ENCODE assay signal across 23 mouse cellular contexts in the genomic region with DNA sequence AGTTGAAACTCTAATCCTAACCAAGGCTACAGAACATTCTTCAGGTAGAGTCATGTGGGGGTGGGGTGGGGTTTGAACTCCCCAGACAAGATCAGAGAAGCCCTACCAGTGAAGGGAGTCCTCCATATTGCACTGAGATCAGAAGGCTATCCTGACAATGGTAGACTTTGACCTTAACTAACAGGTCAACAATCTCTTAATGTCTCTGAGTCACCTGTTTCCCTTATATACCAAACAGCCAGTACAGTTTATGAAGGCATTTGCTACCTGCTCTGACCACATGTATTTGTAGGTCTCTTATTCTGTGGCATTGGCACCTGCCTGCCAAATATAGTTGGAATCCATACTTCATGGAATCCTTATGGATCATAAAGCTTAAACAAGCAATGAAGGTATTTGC.
DNase-seq lines count a peak whose midpoint lies in the region; ATAC-seq lines count a peak whose summit lies in the region.
"Had no signal": no experiment of that assay in that cellular context is flagged by ENCODE, and none has a peak within 500 bp of the region (broad histone marks: within the 10 kb centered on the region; RNA-seq: fewer than 3 reads in every experiment).

No protein-coding gene starts in this region.

- H3K27me3 ChIP-seq in intestine, embryonic 14.5 days (replicated peaks; ENCODE audit: control insufficient read depth, insufficient read depth, low read length), result no peaks in the 10 kb centered on the region
- no peaks in the 10 kb centered on the region for H3K27me3 ChIP-seq in intestine, embryonic 16.5 days (replicated peaks; ENCODE audit: control insufficient read depth, insufficient read depth, low read length)
- H3K27me3 ChIP-seq in forebrain, embryonic 15.5 days, result no peaks in the 10 kb centered on the region
- H3K27me3 ChIP-seq: CH12.LX; embryonic facial prominence, embryonic 12.5 days; Patski had no signal

- H3K27ac ChIP-seq in intestine, embryonic 14.5 days (ENCODE audit: low read depth), result no peak overlapping the region
- peak overlapping the region; percentile 23; the same call in 1 of the 2 replicates for H3K27ac ChIP-seq in intestine, embryonic 16.5 days (ENCODE audit: low read length)
- no peak overlapping the region for H3K27ac ChIP-seq in forebrain, embryonic 15.5 days (replicated peaks)
- H3K27ac ChIP-seq: embryonic facial prominence, embryonic 10.5 days; embryonic facial prominence, embryonic 12.5 days had no signal

- ATAC-seq in intestine, embryonic 14.5 days (replicated peaks; ENCODE audit: low FRiP score, low TSS enrichment, low read depth), result peak; percentile 54; the same call in 1 of the 2 replicates
- ATAC-seq in intestine, embryonic 16.5 days, result peak; percentile 85
- no peak for ATAC-seq in forebrain, embryonic 15.5 days (replicated peaks)
- ATAC-seq: activated CD4-positive, CD25-positive, alpha-beta regulatory T cell, adult 4 months; CD4-positive, CD25-positive, alpha-beta regulatory T cell, adult 4 months; forebrain, embryonic 14.5 days; forebrain, postnatal 0 days; Patski had no signal

- peaks cover 5% of the 10 kb centered on the region; the same call in 1 of the 2 replicates for H3K9me3 ChIP-seq in intestine, embryonic 14.5 days (ENCODE audit: control insufficient read depth, low read length)
- 0 out of 2 replicates have a peak, but pooled peaks cover 3% of the 10 kb centered on the region for H3K9me3 ChIP-seq in intestine, embryonic 16.5 days (ENCODE audit: control insufficient read depth, low read length)
- H3K9me3 ChIP-seq in forebrain, embryonic 15.5 days, result no peaks in the 10 kb centered on the region
- H3K9me3 ChIP-seq: embryonic facial prominence, embryonic 12.5 days had no signal

- no peak for DNase-seq in intestine, embryonic 14.5 days (ENCODE audit: low spot score)
- DNase-seq in large intestine, adult 2 months (ENCODE audit: low read depth, low spot score), result peak; percentile 11
- no peak for DNase-seq in natural killer cell, adult 2 months (ENCODE audit: low spot score in 2 of 2)
- DNase-seq: adrenal gland, adult 8-10 months; adrenal gland, postnatal 14 days; adrenal gland, postnatal 36 days; B cell, adult 2 months; cerebellum, adult 11-12 months; cerebellum, adult 2 months; cerebellum, adult 9-10 months; cerebellum, postnatal 10 days; cerebellum, postnatal 25 days; forebrain, postnatal 0 days had no signal

- H3K4me2 ChIP-seq in intestine, embryonic 14.5 days (ENCODE audit: low read length), result no peak overlapping the region
- H3K4me2 ChIP-seq in intestine, embryonic 16.5 days (ENCODE audit: low read depth, low read length), result no peak overlapping the region
- no peak overlapping the region for H3K4me2 ChIP-seq in forebrain, embryonic 15.5 days (replicated peaks)
- H3K4me2 ChIP-seq: embryonic facial prominence, embryonic 12.5 days had no signal

- H3K36me3 ChIP-seq in intestine, embryonic 14.5 days (ENCODE audit: control insufficient read depth, insufficient read depth, low read length), result no peaks in the 10 kb centered on the region
- no peaks in the 10 kb centered on the region for H3K36me3 ChIP-seq in intestine, embryonic 16.5 days (ENCODE audit: control insufficient read depth, insufficient read depth, low read length)
- H3K36me3 ChIP-seq in forebrain, embryonic 15.5 days, result no peaks in the 10 kb centered on the region
- H3K36me3 ChIP-seq: embryonic facial prominence, embryonic 10.5 days; embryonic facial prominence, embryonic 12.5 days; G1E had no signal

- no peak overlapping the region for H3K4me3 ChIP-seq in intestine, embryonic 14.5 days (ENCODE audit: low read depth, low read length)
- H3K4me3 ChIP-seq in intestine, embryonic 16.5 days (ENCODE audit: low read length), result no peak overlapping the region
- H3K4me3 ChIP-seq in forebrain, embryonic 15.5 days, result no peak overlapping the region
- H3K4me3 ChIP-seq: embryonic facial prominence, embryonic 10.5 days; embryonic facial prominence, embryonic 12.5 days had no signal

- no peak overlapping the region for H3K9ac ChIP-seq in intestine, embryonic 14.5 days (ENCODE audit: low read length)
- H3K9ac ChIP-seq in intestine, embryonic 16.5 days (ENCODE audit: low read depth, low read length), result no peak overlapping the region
- H3K9ac ChIP-seq in forebrain, embryonic 15.5 days (replicated peaks), result no peak overlapping the region
- H3K9ac ChIP-seq: embryonic facial prominence, embryonic 12.5 days; forebrain, postnatal 0 days had no signal

- no peaks in the 10 kb centered on the region for H3K4me1 ChIP-seq in intestine, embryonic 14.5 days (replicated peaks; ENCODE audit: control insufficient read depth, insufficient read depth, low read length)
- H3K4me1 ChIP-seq in intestine, embryonic 16.5 days (ENCODE audit: control insufficient read depth, insufficient read depth, low read length), result no peaks in the 10 kb centered on the region
- no peaks in the 10 kb centered on the region for H3K4me1 ChIP-seq in forebrain, embryonic 15.5 days
- H3K4me1 ChIP-seq: embryonic facial prominence, embryonic 10.5 days; embryonic facial prominence, embryonic 12.5 days had no signal
